In genomic region chr2:166664506-166664905, GRCm38 (mm10) we compare ENCODE assay signal across 13 mouse cellular contexts. TPM values are rescaled to one million over a fixed set of nuclear protein-coding genes. Genes with fewer than 3 reads are reported as not detected.
DNase-seq lines count a peak whose midpoint lies in the region; ATAC-seq and TF ChIP-seq lines count a peak whose summit lies in the region.
"Had no signal": no experiment of that assay in that cellular context is flagged by ENCODE, and none has a peak within 500 bp of the region (broad histone marks: within the 10 kb centered on the region; RNA-seq: fewer than 3 reads in every experiment).

No protein-coding gene starts in this region.

- 84% methylated on average over 15 of the region's 15 CpGs for WGBS in forebrain, embryonic 11.5 days
- 74% methylated on average over 15 of the region's 15 CpGs for WGBS in forebrain, embryonic 14.5 days
- 76% methylated on average over 15 of the region's 15 CpGs for WGBS in spleen, adult 2 months

- TF ChIP-seq POLR2A in spleen, adult 2 months (IDR thresholded peaks at IDR 0.05; ENCODE audit: low read depth, low read length): no peak

- no peak overlapping the region for H3K9ac ChIP-seq in forebrain, embryonic 11.5 days (ENCODE audit: low read length)
- H3K9ac ChIP-seq in forebrain, embryonic 14.5 days (ENCODE audit: low read length): no peak overlapping the region
- H3K9ac ChIP-seq: intestine, embryonic 15.5 days; liver, embryonic 15.5 days had no signal

- 0 out of 2 replicates have a peak overlapping the region, but pooled peaks have one; percentile 6 for H3K27ac ChIP-seq in forebrain, embryonic 11.5 days (ENCODE audit: low read depth, low read length)
- no peak overlapping the region for H3K27ac ChIP-seq in forebrain, embryonic 14.5 days (ENCODE audit: low read depth, low read length)
- H3K27ac ChIP-seq in layer of hippocampus, adult 2 months: peak overlapping the region; percentile 90; the same call in 1 of the 2 replicates
- H3K27ac ChIP-seq in spleen, adult 2 months (ENCODE audit: insufficient read depth, low read length): peak overlapping the region; percentile 54
- H3K27ac ChIP-seq: intestine, embryonic 15.5 days; liver, embryonic 15.5 days had no signal

- no peak for ATAC-seq in forebrain, embryonic 11.5 days (replicated peaks; ENCODE audit: low FRiP score)
- ATAC-seq in forebrain, embryonic 14.5 days: no peak
- ATAC-seq in cerebellum, adult (ENCODE audit: insufficient number of reproducible peaks, low FRiP score, low TSS enrichment): no peak
- ATAC-seq: intestine, embryonic 15.5 days had no signal

- H3K4me1 ChIP-seq in forebrain, embryonic 11.5 days (replicated peaks; ENCODE audit: control insufficient read depth, insufficient read depth, low read length): peaks cover 33% of the 10 kb centered on the region
- H3K4me1 ChIP-seq in forebrain, embryonic 14.5 days (ENCODE audit: control insufficient read depth, insufficient read depth, low read length): peaks cover 49% of the 10 kb centered on the region
- peaks cover 56% of the 10 kb centered on the region; the same call in 1 of the 2 replicates for H3K4me1 ChIP-seq in spleen, adult 2 months (ENCODE audit: control insufficient read depth, insufficient read depth, insufficient read length)

- intact Hi-C loops in left cerebral cortex, postnatal 14 days (cut with DNase I): no loop called here

- H3K27me3 ChIP-seq in forebrain, embryonic 11.5 days (ENCODE audit: control insufficient read depth, insufficient read depth, low read length): no peaks in the 10 kb centered on the region
- H3K27me3 ChIP-seq in forebrain, embryonic 14.5 days (replicated peaks; ENCODE audit: control insufficient read depth, insufficient read depth, low read length): no peaks in the 10 kb centered on the region
- no peaks in the 10 kb centered on the region for H3K27me3 ChIP-seq in spleen, adult 2 months (ENCODE audit: control insufficient read depth, insufficient read depth, low read length)
- H3K27me3 ChIP-seq: intestine, embryonic 15.5 days; liver, embryonic 15.5 days had no signal

- H3K36me3 ChIP-seq in forebrain, embryonic 11.5 days (ENCODE audit: control insufficient read depth, insufficient read depth, low read length): no peaks in the 10 kb centered on the region
- no peaks in the 10 kb centered on the region for H3K36me3 ChIP-seq in forebrain, embryonic 14.5 days (ENCODE audit: control insufficient read depth, insufficient read depth, low read length)
- H3K36me3 ChIP-seq in spleen, adult 2 months (ENCODE audit: control insufficient read depth, insufficient read depth, low read length): no peaks in the 10 kb centered on the region
- H3K36me3 ChIP-seq: intestine, embryonic 15.5 days; liver, embryonic 15.5 days had no signal

- no peak overlapping the region for H3K4me3 ChIP-seq in forebrain, embryonic 11.5 days (ENCODE audit: low read depth, low read length)
- no peak overlapping the region for H3K4me3 ChIP-seq in forebrain, embryonic 14.5 days (ENCODE audit: low read depth, low read length)
- no peak overlapping the region for H3K4me3 ChIP-seq in layer of hippocampus, adult 2 months
- no peak overlapping the region for H3K4me3 ChIP-seq in spleen, adult 2 months (ENCODE audit: extremely low read depth, insufficient read depth, insufficient read length)
- H3K4me3 ChIP-seq: intestine, embryonic 15.5 days; liver, embryonic 15.5 days had no signal

- H3K9me3 ChIP-seq in forebrain, embryonic 11.5 days (ENCODE audit: control insufficient read depth, low read length): no peaks in the 10 kb centered on the region
- no peaks in the 10 kb centered on the region for H3K9me3 ChIP-seq in forebrain, embryonic 14.5 days (replicated peaks; ENCODE audit: control insufficient read depth, low read length)
- H3K9me3 ChIP-seq: G1E; intestine, embryonic 15.5 days; liver, embryonic 15.5 days had no signal

- no peak for TF ChIP-seq CTCF in layer of hippocampus, adult 2 months (conservative IDR thresholded peaks at IDR 0.05)
- TF ChIP-seq CTCF in spleen, adult 2 months (IDR thresholded peaks at IDR 0.05; ENCODE audit: extremely low read depth, insufficient read depth, insufficient read length, insufficient replicate concordance): no peak

- H3K4me2 ChIP-seq in forebrain, embryonic 11.5 days (ENCODE audit: low read depth, low read length, severe bottlenecking): no peak overlapping the region
- H3K4me2 ChIP-seq in forebrain, embryonic 14.5 days (ENCODE audit: low read length): no peak overlapping the region
- H3K4me2 ChIP-seq: intestine, embryonic 15.5 days; liver, embryonic 15.5 days had no signal

- no peak for DNase-seq in forebrain, embryonic 11.5 days (ENCODE audit: low spot score)
- DNase-seq in forebrain, embryonic 14.5 days (ENCODE audit: low spot score): no peak
- no peak for DNase-seq in layer of hippocampus, adult 2 months (ENCODE audit: low spot score in 2 of 2)
- no peak for DNase-seq in layer of hippocampus, postnatal 36 days
- DNase-seq in spleen, adult 2 months (ENCODE audit: low read depth in 1 of 2, low spot score in 2 of 2): no peak
- DNase-seq in spleen, postnatal 36 days (ENCODE audit: low spot score in 2 of 2): no peak
- DNase-seq in left cerebral cortex, postnatal 14 days (ENCODE audit: low spot score in 2 of 2): peak; percentile 50 to 61
- DNase-seq: cerebellum, adult 18-20 months; heart, adult 11 months had no signal

RNA-seq across cellular contexts. Expression of gene Prex1, which starts 49.1 kb away (rescaled TPM):
- polyA plus RNA-seq in forebrain, embryonic 11.5 days (2014; fragmentation: Nextera tagmentation; extraction: Ambion mirVana): 22.3 and 29.7 TPM in 2 replicates
- 28.4 and 34.4 TPM in 2 replicates for polyA plus RNA-seq in forebrain, embryonic 14.5 days (2014; fragmentation: Nextera tagmentation; extraction: Ambion mirVana)
- total RNA-seq in layer of hippocampus, adult 2 months (2021): 10 to 100 TPM; 69.9 to 71.3 TPM
- total RNA-seq in layer of hippocampus, postnatal 36 days (2021): 10 to 100 TPM; 71.0 to 74.9 TPM
- polyA plus RNA-seq in spleen, adult 2 months (2012; rRNA removed): 123 and 154 TPM in 2 replicates
- 100 to 1,000 TPM; 119 to 132 TPM for total RNA-seq in left cerebral cortex, postnatal 14 days (2021)

Comparison
In these comparisons a context has a peak if more than half of its experiments do, and no peak if none do; other contexts are left out.
1. DNase-seq: peak in left cerebral cortex, postnatal 14 days (2 of 2); none in forebrain, embryonic 11.5 days (single experiment), forebrain, embryonic 14.5 days (single experiment), layer of hippocampus, adult 2 months (0 of 2), layer of hippocampus, postnatal 36 days (0 of 2), spleen, adult 2 months (0 of 2) and spleen, postnatal 36 days (0 of 2).